Mouse (Mus musculus): ENCODE measurements at regions not wholly inside any gene's neighbourhood (a gene's known extent, or its start where the extent isn't known, plus 50 kb on each side); places are given as distances from the start of the nearest gene placed in this dataset.

GRCm38 (mm10) chr8:126844627-126845026, 101.0 kb downstream of the Tomm20 start:
- no peak overlapping the region for H3K9ac ChIP-seq (replicated peaks; ENCODE audit: low read depth)
- DNase-seq (ENCODE audit: low spot score) (peak; percentile 94), ATAC-seq (peak; percentile 82)
- H3K4me1 ChIP-seq (ENCODE audit: insufficient read depth, low read depth, low read length) = peaks cover 35% of the 10 kb centered on the region
- H3K36me3 ChIP-seq (ENCODE audit: insufficient read depth, low read length) = no peaks in the 10 kb centered on the region
- H3K9me3 ChIP-seq (ENCODE audit: low read length) = no peaks in the 10 kb centered on the region
- H3K4me3 ChIP-seq (ENCODE audit: low read depth, low read length) = no peak overlapping the region
- 37% methylated on average over 4 of the region's 4 CpGs for WGBS
- H3K27me3 ChIP-seq (replicated peaks; ENCODE audit: insufficient read depth, low read length) = no peaks in the 10 kb centered on the region
- TF ChIP-seq CTCF (IDR thresholded peaks at IDR 0.05) (no peak), EP300 (IDR thresholded peaks at IDR 0.05) (peak; percentile 99)
- H3K27ac ChIP-seq (ENCODE audit: low read length) = peak overlapping the region; percentile 79
- H3K4me2 ChIP-seq (replicated peaks; ENCODE audit: low read depth, low read length) = no peak overlapping the region

GRCm38 (mm10) chr8:126841187-126841586, 104.5 kb downstream of the Tomm20 start:
- no peak overlapping the region for H3K4me3 ChIP-seq (ENCODE audit: low read depth, low read length)
- peaks cover 37% of the 10 kb centered on the region for H3K4me1 ChIP-seq (ENCODE audit: insufficient read depth, low read depth, low read length)
- no peak for DNase-seq (ENCODE audit: low spot score)
- H3K4me2 ChIP-seq (replicated peaks; ENCODE audit: low read depth, low read length) = no peak overlapping the region
- H3K27ac ChIP-seq (ENCODE audit: low read length) = no peak overlapping the region
- H3K9me3 ChIP-seq (ENCODE audit: low read length) = no peaks in the 10 kb centered on the region
- no peak for TF ChIP-seq CTCF (IDR thresholded peaks at IDR 0.05)
- no peak for TF ChIP-seq EP300 (IDR thresholded peaks at IDR 0.05)
- WGBS = 75% methylated on average over 7 of the region's 7 CpGs
- H3K9ac ChIP-seq (replicated peaks; ENCODE audit: low read depth) = no peak overlapping the region
- no peaks in the 10 kb centered on the region for H3K27me3 ChIP-seq (replicated peaks; ENCODE audit: insufficient read depth, low read length)
- ATAC-seq = no peak
- H3K36me3 ChIP-seq (ENCODE audit: insufficient read depth, low read length) = no peaks in the 10 kb centered on the region

GRCm38 (mm10) chr8:126839712-126840355, 105.8 kb downstream of the Tomm20 start:
- ATAC-seq = peak; percentile 89
- DNase-seq (ENCODE audit: low spot score) = peak; percentile 97
- Histone ChIP-seq H3K36me3 (ENCODE audit: insufficient read depth, low read length) (no peaks in the 10 kb centered on the region), H3K4me3 (ENCODE audit: low read depth, low read length) (no peak overlapping the region), H3K27ac (ENCODE audit: low read length) (peak overlapping the region; percentile 91), H3K27me3 (replicated peaks; ENCODE audit: insufficient read depth, low read length) (no peaks in the 10 kb centered on the region), H3K4me1 (ENCODE audit: insufficient read depth, low read depth, low read length) (peaks cover 36% of the 10 kb centered on the region), H3K4me2 (replicated peaks; ENCODE audit: low read depth, low read length) (no peak overlapping the region), H3K9ac (replicated peaks; ENCODE audit: low read depth) (no peak overlapping the region), H3K9me3 (ENCODE audit: low read length) (no peaks in the 10 kb centered on the region)
- WGBS = 16% methylated on average over 5 of the region's 5 CpGs
- TF ChIP-seq EP300 (IDR thresholded peaks at IDR 0.05) (peak; percentile 89), CTCF (IDR thresholded peaks at IDR 0.05) (peak; percentile 79)

- ATAC-seq = no peak
- no peak overlapping the region for H3K4me2 ChIP-seq (replicated peaks; ENCODE audit: low read depth, low read length)
- H3K9ac ChIP-seq (replicated peaks; ENCODE audit: low read depth) = no peak overlapping the region
Measured at GRCm38 (mm10) chr8:126839039-126839711, 106.5 kb downstream of the Tomm20 start.

GRCm38 (mm10) chr8:126838228-126838627, 107.4 kb downstream of the Tomm20 start:
- no peak overlapping the region for H3K9ac ChIP-seq (replicated peaks; ENCODE audit: low read depth)
- H3K27me3 ChIP-seq (replicated peaks; ENCODE audit: insufficient read depth, low read length) = no peaks in the 10 kb centered on the region
- H3K4me2 ChIP-seq (replicated peaks; ENCODE audit: low read depth, low read length) = no peak overlapping the region
- no peaks in the 10 kb centered on the region for H3K9me3 ChIP-seq (ENCODE audit: low read length)
- TF ChIP-seq CTCF (IDR thresholded peaks at IDR 0.05) (no peak), EP300 (IDR thresholded peaks at IDR 0.05) (no peak)
- no peak overlapping the region for H3K4me3 ChIP-seq (ENCODE audit: low read depth, low read length)
- no peak for ATAC-seq
- H3K4me1 ChIP-seq (ENCODE audit: insufficient read depth, low read depth, low read length) = peaks cover 45% of the 10 kb centered on the region
- DNase-seq (ENCODE audit: low spot score) = no peak
- H3K36me3 ChIP-seq (ENCODE audit: insufficient read depth, low read length) = no peaks in the 10 kb centered on the region
- 69% methylated on average over 7 of the region's 7 CpGs for WGBS
- peak overlapping the region; percentile 91 for H3K27ac ChIP-seq (ENCODE audit: low read length)

More at GRCm38 (mm10) chr8:126839039-126839711, 106.5 kb downstream of the Tomm20 start:
- no peak overlapping the region for H3K4me3 ChIP-seq (ENCODE audit: low read depth, low read length)
- H3K9me3 ChIP-seq (ENCODE audit: low read length) = no peaks in the 10 kb centered on the region
- TF ChIP-seq CTCF (IDR thresholded peaks at IDR 0.05) (no peak), EP300 (IDR thresholded peaks at IDR 0.05) (no peak; the same call in 1 of the 2 replicates)
- no peaks in the 10 kb centered on the region for H3K36me3 ChIP-seq (ENCODE audit: insufficient read depth, low read length)
- 11% methylated on average over 8 of the region's 8 CpGs for WGBS
- no peaks in the 10 kb centered on the region for H3K27me3 ChIP-seq (replicated peaks; ENCODE audit: insufficient read depth, low read length)
- DNase-seq (ENCODE audit: low spot score) = peak; percentile 49
- peak overlapping the region; percentile 91 for H3K27ac ChIP-seq (ENCODE audit: low read length)
- H3K4me1 ChIP-seq (ENCODE audit: insufficient read depth, low read depth, low read length) = peaks cover 40% of the 10 kb centered on the region

- WGBS = 28% methylated on average over 9 of the region's 9 CpGs
- H3K9ac ChIP-seq (replicated peaks; ENCODE audit: low read depth) = no peak overlapping the region
- H3K27ac ChIP-seq (ENCODE audit: low read length) = peak overlapping the region; percentile 47; the same call in 1 of the 2 replicates
- H3K4me3 ChIP-seq (ENCODE audit: low read depth, low read length) = no peak overlapping the region
- DNase-seq (ENCODE audit: low spot score) = peak; percentile 96
- TF ChIP-seq CTCF (IDR thresholded peaks at IDR 0.05) (peak; percentile 34), EP300 (IDR thresholded peaks at IDR 0.05) (peak; percentile 89)
- no peaks in the 10 kb centered on the region for H3K9me3 ChIP-seq (ENCODE audit: low read length)
- no peaks in the 10 kb centered on the region for H3K36me3 ChIP-seq (ENCODE audit: insufficient read depth, low read length)
- peak; percentile 69 for ATAC-seq
- H3K4me2 ChIP-seq (replicated peaks; ENCODE audit: low read depth, low read length) = no peak overlapping the region
- H3K4me1 ChIP-seq (ENCODE audit: insufficient read depth, low read depth, low read length) = peaks cover 51% of the 10 kb centered on the region
- no peaks in the 10 kb centered on the region for H3K27me3 ChIP-seq (replicated peaks; ENCODE audit: insufficient read depth, low read length)
Measured at GRCm38 (mm10) chr8:126837318-126838025, 108.2 kb downstream of the Tomm20 start.
